Mouse (Mus musculus): ENCODE measurements around the gene Cplx3. TPM values are rescaled to one million over a fixed set of nuclear protein-coding genes. Genes with fewer than 3 reads are reported as not detected.

The Cplx3 gene
- polyA plus RNA-seq, 1 experiment from 2014 or later = 3.3 TPM

DNA sequence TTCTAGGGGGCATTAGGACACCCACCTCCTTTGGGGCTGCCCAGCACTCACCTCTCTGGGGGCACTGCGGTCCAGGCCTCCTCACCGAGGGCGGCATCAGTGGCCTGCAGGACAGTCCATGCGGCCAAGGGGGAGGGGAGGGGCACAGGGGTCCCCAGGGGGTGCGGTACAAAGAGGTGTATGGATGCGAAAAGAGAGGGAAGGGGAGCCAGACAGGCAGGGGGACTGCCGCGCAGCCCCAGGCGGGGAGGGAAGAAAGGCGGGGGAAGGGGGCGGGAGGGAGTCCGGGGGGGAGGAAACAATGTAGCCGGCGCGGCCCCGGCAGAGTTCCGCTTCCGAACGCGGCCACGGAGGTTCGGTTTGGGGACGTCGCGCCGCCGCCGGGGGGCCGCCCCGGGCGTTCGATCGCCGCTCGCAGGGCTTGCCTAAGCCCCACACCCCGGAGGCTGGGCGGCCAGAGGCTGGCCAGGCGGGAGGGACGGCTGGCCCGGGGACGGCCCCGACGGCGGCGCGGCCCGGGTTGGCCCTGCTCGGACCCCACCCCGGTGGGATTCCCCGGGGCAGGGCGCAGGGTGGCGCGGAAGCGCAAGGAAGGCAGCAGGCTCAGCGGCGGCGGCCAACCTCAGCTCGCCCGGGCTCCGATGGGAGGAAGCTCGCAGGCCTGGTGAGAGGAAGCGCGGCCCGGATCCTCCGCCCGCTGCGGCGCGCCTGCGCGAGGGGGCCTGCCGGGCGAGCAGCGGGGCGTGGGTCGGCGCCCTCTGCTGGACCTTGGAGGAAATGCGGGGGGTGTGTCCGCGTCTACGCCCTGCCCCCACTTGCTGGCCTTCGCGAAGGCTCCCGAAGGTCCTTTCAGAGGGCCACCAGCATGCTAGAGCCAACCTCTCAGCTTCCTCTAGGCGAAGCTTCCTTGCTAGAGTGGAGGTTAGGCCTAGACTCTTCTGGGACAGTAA is 39.1 kb upstream of the Cplx3 start:
- ATAC-seq = peak; percentile 90
- H3K9ac ChIP-seq (replicated peaks) = peak overlapping the region; percentile 98
- under 1% methylated on average over 47 of the region's 85 CpGs for WGBS
- H3K27ac ChIP-seq = peak overlapping the region; percentile 97
- H3K4me1 ChIP-seq (replicated peaks) = peaks cover 47% of the 10 kb centered on the region
- peak overlapping the region; percentile 97 for H3K4me3 ChIP-seq (replicated peaks)
- H3K9me3 ChIP-seq = no peaks in the 10 kb centered on the region
- H3K4me2 ChIP-seq (replicated peaks) = peak overlapping the region; percentile 98
- H3K27me3 ChIP-seq = 0 out of 2 replicates have a peak, but pooled peaks cover 6% of the 10 kb centered on the region
- peaks cover 15% of the 10 kb centered on the region for H3K36me3 ChIP-seq

DNA sequence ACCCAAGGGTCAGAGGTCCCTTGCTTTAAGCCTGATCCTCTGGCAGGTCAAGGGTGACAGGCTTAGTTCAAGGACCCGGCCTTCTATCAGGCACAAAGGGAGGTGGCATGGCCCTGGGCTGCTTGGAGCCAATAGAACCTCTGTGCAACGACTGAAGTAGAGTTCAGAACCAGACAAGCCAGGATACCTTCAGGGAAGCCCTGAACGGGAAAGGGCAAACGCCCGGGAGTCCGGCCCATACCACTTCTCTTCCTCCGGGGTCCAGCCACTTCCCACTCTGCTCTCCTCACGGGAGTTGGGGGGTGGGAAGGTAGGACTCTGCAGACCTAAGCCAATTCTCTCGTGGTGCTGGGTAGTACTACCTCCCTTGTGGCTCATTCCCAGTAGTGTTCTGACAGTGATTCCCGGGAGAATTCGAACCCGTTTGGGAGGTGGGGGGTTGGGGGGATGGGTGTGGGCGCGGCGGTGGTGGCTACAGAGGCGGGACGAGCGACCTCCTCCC is 38.4 kb upstream of the Cplx3 start:
- Histone ChIP-seq H3K36me3 (peaks cover 15% of the 10 kb centered on the region), H3K4me2 (replicated peaks) (peak overlapping the region; percentile 98), H3K9me3 (no peaks in the 10 kb centered on the region), H3K4me3 (replicated peaks) (peak overlapping the region; percentile 97), H3K4me1 (replicated peaks) (peaks cover 54% of the 10 kb centered on the region), H3K9ac (replicated peaks) (peak overlapping the region; percentile 98), H3K27ac (peak overlapping the region; percentile 97), H3K27me3 (0 out of 2 replicates have a peak, but pooled peaks cover 6% of the 10 kb centered on the region)
- ATAC-seq = peak; percentile 35
- WGBS = under 1% methylated on average over 18 of the region's 18 CpGs

DNA sequence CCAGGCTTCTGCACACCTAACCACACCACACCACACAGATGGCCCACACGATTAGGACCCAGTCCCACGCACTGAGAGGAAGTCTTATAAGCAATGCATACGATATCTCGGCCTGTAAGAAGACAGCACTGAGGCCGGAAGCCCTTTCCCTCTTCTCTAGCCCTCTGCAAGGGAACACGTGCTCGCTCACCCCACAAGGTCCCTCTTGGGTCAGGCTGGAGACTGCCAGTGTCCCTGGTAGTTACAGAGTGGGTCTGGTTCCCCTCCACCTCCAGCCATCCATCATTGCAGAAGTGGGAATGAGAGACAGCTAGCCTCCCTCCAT is 37.7 kb upstream of the Cplx3 start:
- ATAC-seq = no peak
- H3K9ac ChIP-seq (replicated peaks) = peak overlapping the region; percentile 98
- H3K27me3 ChIP-seq = 0 out of 2 replicates have a peak, but pooled peaks cover 6% of the 10 kb centered on the region
- H3K9me3 ChIP-seq = no peaks in the 10 kb centered on the region
- 0 out of 2 replicates have a peak overlapping the region, but pooled peaks have one; percentile 10 for H3K27ac ChIP-seq
- H3K4me3 ChIP-seq (replicated peaks) = peak overlapping the region; percentile 97
- H3K4me2 ChIP-seq (replicated peaks) = peak overlapping the region; percentile 98
- H3K36me3 ChIP-seq = peaks cover 15% of the 10 kb centered on the region
- 55% methylated on average over 7 of the region's 7 CpGs for whole genome bisulfite sequencing
- peaks cover 61% of the 10 kb centered on the region for H3K4me1 ChIP-seq (replicated peaks)

DNA sequence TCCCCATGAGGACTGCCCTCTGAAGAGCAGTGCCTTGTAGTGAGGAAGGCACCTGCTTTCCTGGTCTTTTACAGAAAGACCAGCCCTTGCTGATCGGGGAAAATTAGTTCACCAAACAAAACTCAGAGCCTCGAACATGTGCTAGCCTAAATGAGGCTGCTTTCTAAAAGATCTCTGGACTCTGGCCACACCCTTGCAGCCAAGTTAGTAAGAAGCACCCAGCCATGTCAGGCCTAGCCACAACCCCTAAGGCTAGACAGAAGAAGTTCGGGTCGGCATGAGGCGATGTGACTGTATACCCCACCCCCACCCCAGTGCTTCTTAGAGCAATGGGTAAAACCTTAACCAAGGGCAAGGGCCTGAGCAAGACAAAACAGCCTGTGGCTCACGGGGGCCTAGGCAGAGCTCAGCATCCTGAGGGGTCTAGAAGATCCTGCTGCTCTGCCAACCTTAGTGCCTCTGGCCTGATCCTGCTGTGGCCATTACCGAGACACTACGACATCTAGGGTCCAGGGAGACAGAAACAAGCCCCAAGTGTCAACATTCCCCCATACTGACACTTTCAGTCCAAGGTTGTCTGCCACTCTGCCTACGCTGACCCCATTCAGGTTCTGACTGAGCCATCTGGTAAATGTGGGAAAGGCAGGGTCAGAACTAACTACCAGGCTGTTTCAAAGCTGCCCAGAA is 37.2 kb upstream of the Cplx3 start:
- peaks cover 66% of the 10 kb centered on the region for H3K4me1 ChIP-seq (replicated peaks)
- H3K27ac ChIP-seq = no peak overlapping the region
- no peaks in the 10 kb centered on the region for H3K9me3 ChIP-seq
- H3K4me3 ChIP-seq (replicated peaks) = peak overlapping the region; percentile 97
- peak overlapping the region; percentile 98 for H3K4me2 ChIP-seq (replicated peaks)
- H3K9ac ChIP-seq (replicated peaks) = peak overlapping the region; percentile 98
- H3K27me3 ChIP-seq = 0 out of 2 replicates have a peak, but pooled peaks cover 6% of the 10 kb centered on the region
- ATAC-seq = no peak
- peaks cover 15% of the 10 kb centered on the region for H3K36me3 ChIP-seq
- 72% methylated on average over 9 of the region's 9 CpGs for WGBS

DNA sequence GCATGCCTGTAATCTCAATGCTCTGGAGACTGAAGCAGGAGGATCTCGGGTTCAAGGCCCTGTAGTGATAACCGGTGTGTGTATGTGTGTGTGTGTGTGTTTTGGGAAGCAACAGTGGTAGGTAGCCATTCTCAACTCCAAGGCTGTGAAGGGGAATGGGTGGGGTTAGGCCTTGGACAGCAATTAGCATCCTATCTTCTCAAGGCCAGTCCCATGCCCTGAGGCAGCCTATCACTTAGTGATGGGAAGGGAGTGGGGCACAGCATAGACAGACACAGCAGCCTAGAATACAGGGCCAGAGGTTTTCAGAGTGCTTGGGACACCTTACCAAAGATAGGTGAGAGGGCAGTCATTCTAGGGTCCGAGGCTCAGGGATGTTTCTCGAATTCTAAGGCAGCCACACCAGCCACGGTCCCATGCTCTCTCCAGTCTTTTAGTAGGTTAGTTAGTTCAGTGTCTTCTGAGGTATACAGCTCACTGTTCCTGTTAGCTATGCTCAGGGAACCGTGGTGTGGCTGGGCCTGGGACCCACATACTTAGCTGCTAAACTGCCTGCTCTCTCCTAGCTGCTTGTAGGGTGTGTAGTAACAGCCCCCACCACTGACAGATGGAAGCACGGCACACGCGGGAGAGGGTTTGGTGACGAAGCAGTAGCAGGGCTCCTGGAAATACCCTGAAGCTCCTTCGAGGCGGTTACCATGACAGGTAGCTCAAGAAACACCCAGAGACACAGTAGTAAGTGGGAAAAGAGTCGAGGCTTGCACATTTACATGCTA is 35.9 kb upstream of the Cplx3 start:
- peaks cover 15% of the 10 kb centered on the region for H3K36me3 ChIP-seq
- 0 out of 2 replicates have a peak, but pooled peaks cover 3% of the 10 kb centered on the region for H3K27me3 ChIP-seq
- no peak overlapping the region; the same call in 1 of the 2 replicates for H3K9ac ChIP-seq (replicated peaks)
- H3K4me3 ChIP-seq (replicated peaks) = no peak overlapping the region
- H3K9me3 ChIP-seq = no peaks in the 10 kb centered on the region
- no peak overlapping the region for H3K27ac ChIP-seq
- ATAC-seq = no peak
- peaks cover 80% of the 10 kb centered on the region for H3K4me1 ChIP-seq (replicated peaks)
- WGBS = 87% methylated on average over 13 of the region's 13 CpGs
- peak overlapping the region; percentile 8; the same call in 1 of the 2 replicates for H3K4me2 ChIP-seq (replicated peaks)

DNA sequence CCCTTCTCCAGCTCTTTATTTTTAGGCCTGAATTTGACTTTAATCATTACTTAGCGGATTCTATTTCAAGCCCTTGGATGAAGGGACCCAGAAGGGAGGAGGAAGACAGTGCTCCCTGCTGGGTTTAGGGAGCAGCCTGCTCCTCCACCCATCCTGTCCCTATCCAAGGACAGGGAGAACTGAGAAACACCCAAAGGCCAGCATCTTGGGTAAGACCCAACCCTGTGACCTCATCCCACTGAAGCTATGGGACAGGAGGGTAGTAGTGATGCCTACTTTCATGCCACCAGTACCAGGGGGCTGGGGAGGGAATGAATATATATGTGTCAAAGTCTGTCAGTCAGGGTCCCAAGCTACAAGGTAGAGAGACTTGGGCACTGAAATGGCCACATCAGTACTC is 34.9 kb upstream of the Cplx3 start:
- no peaks in the 10 kb centered on the region for H3K27me3 ChIP-seq
- WGBS = 60% methylated on average over 1 of the region's 1 CpGs
- no peaks in the 10 kb centered on the region for H3K9me3 ChIP-seq
- H3K4me2 ChIP-seq (replicated peaks) = peak overlapping the region; percentile 38; the same call in 1 of the 2 replicates
- no peak overlapping the region for H3K4me3 ChIP-seq (replicated peaks)
- ATAC-seq = no peak
- no peak overlapping the region for H3K27ac ChIP-seq
- H3K4me1 ChIP-seq (replicated peaks) = peaks cover 81% of the 10 kb centered on the region
- peak overlapping the region; percentile 44; the same call in 1 of the 2 replicates for H3K9ac ChIP-seq (replicated peaks)
- H3K36me3 ChIP-seq = peaks cover 15% of the 10 kb centered on the region

DNA sequence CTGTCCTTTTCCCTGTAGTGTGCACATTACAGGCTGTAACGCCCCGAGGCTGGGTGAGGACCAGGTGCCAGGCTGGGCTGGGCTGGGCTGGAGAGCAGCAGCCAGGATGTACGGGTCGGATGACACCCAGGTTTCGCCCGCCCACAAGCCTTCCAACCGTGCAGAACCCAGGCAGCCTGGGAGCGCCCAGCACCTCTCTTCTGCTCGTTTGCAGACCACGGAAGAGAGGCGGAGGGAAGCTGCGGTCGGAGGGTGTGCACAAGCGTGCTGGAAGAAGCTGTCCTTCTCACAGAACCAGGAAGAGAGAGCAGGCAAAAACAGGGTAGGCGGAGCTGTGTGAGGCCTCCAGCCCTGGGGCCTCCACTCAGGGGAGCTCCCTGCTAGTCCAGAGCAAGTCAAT is 34.3 kb upstream of the Cplx3 start:
- peak overlapping the region; percentile 38 for H3K4me2 ChIP-seq (replicated peaks)
- no peak for ATAC-seq
- H3K27me3 ChIP-seq = no peaks in the 10 kb centered on the region
- H3K27ac ChIP-seq = peak overlapping the region; percentile 59
- H3K9me3 ChIP-seq = no peaks in the 10 kb centered on the region
- peak overlapping the region; percentile 13; the same call in 1 of the 2 replicates for H3K4me3 ChIP-seq (replicated peaks)
- WGBS = 40% methylated on average over 15 of the region's 15 CpGs
- peaks cover 15% of the 10 kb centered on the region for H3K36me3 ChIP-seq
- H3K4me1 ChIP-seq (replicated peaks) = peaks cover 77% of the 10 kb centered on the region
- H3K9ac ChIP-seq (replicated peaks) = peak overlapping the region; percentile 44

DNA sequence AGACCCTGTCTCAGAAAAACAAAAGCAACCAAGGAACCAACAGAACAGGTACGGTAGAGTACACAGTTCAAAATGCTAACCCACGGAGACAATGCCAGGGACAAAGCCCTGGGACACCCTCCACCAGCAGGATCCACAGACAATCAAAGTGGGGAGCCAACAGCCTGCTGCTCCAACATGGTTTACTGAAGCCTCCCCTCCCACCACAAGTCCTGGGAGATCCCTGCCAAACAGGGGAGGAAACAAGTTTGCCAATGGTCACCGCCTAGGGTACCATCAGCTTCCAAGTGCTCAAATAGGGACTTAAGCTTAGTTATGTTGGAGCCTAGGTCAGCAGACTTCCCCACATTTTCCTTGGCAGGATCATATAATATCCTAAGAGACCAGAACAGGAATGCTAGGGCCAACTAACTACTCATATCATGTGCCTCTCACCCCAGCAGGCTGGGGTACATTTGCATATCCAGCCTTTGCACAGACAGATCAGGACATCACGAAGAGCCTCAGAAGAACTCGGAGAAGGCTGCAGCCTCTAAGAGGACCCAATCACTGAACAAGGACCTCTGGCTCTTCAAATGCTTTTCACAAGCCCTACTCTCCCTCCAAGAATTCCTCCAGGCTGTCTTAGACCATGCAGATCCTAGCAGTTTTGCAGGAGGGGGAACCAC is 33.7 kb upstream of the Cplx3 start:
- peak overlapping the region; percentile 13; the same call in 1 of the 2 replicates for H3K4me3 ChIP-seq (replicated peaks)
- H3K9ac ChIP-seq (replicated peaks) = peak overlapping the region; percentile 44
- 69% methylated on average over 5 of the region's 5 CpGs for WGBS
- no peak for ATAC-seq
- peaks cover 77% of the 10 kb centered on the region for H3K4me1 ChIP-seq (replicated peaks)
- H3K27ac ChIP-seq = peak overlapping the region; percentile 59
- H3K36me3 ChIP-seq = peaks cover 15% of the 10 kb centered on the region
- H3K9me3 ChIP-seq = no peaks in the 10 kb centered on the region
- peak overlapping the region; percentile 38 for H3K4me2 ChIP-seq (replicated peaks)
- no peaks in the 10 kb centered on the region for H3K27me3 ChIP-seq

DNA sequence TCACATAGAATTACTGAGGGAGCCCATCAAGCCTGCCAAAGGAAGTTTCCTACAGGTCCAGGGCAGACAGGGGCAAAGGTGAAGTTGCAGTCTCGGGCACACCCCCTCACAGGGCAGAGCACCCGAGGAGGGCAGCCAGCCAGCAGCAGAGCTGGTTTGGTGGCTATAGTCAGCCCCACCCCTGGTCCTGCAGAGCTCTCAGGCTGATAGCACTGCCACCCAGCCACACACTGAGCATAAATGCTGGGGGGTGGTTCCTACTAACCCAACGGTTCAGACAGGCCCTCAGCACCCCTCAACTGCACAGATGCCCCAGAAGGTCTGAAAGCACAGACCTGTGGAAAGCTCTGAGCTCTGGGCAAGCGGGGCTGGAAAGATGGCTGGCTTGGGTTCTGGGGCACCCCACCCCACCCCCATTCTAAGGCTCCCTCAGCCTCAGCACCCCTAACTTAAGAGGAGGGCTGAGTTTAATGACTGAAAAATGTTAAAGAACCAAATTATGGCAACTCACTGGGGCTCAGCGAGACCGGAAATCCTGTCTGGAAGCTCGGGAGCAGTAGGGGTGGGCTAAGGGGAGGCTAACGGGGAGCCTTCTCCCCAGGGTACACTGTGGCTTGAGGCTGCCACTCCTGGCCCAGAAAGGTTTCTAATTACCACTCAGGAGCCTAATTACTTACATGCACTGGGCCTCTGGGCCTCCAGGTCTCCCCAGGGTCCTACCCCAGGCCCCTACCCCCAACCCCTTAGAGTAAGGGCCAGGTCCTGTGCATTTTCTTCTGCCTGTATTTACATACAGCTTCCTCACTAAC is 32.8 kb upstream of the Cplx3 start:
- Histone ChIP-seq H3K4me2 (replicated peaks) (peak overlapping the region; percentile 38), H3K36me3 (peaks cover 15% of the 10 kb centered on the region), H3K4me3 (replicated peaks) (no peak overlapping the region), H3K27ac (peak overlapping the region; percentile 58), H3K4me1 (replicated peaks) (peaks cover 78% of the 10 kb centered on the region), H3K9ac (replicated peaks) (peak overlapping the region; percentile 44), H3K27me3 (no peaks in the 10 kb centered on the region), H3K9me3 (no peaks in the 10 kb centered on the region)
- 0 out of 2 replicates have a peak, but pooled peaks have one; percentile 21 for ATAC-seq
- 54% methylated on average over 8 of the region's 8 CpGs for WGBS

DNA sequence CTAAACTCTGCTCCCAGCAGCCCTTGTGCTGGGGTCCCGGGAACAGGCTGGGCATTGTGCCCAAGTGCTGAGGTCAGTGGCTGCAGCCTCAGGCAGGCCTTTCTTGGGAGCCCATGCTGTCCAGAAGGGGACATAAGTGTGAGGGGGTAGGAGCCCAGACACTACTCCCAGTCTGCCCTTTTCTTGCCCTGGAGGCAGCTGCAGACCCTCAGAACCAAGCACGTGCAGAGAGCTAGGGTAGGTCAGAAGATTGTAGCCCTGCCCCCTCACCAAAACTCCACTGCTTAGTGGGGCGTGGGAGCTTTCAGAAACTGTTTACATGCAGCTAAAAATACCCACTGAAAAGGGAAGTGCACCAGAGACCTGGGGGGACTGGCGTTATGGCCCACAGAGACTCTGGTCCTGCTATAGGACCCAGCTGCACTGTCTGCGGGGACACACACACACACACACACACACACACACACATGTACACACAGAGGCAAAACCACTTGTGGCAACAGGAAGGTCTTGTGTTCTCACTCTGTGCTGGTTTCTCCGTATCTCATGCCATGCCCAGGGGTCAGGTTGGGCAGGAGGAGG is 31.8 kb upstream of the Cplx3 start:
- Histone ChIP-seq H3K4me2 (replicated peaks) (no peak overlapping the region), H3K4me3 (replicated peaks) (no peak overlapping the region), H3K36me3 (peaks cover 18% of the 10 kb centered on the region), H3K9me3 (no peaks in the 10 kb centered on the region), H3K4me1 (replicated peaks) (peaks cover 74% of the 10 kb centered on the region), H3K9ac (replicated peaks) (peak overlapping the region; percentile 44; the same call in 1 of the 2 replicates), H3K27me3 (no peaks in the 10 kb centered on the region), H3K27ac (peak overlapping the region; percentile 58; the same call in 1 of the 2 replicates)
- 0 out of 2 replicates have a peak, but pooled peaks have one; percentile 15 for ATAC-seq
- WGBS = 60% methylated on average over 6 of the region's 6 CpGs

Data from midbrain, embryonic 13.5 days (tissue).